Mouse (Mus musculus) neural tube, embryonic 15.5 days (tissue): ENCODE data around the gene Dnajc11. TPM values are rescaled to one million over a fixed set of nuclear protein-coding genes. Genes with fewer than 3 reads are reported as not detected.

ENCODE experiments used
- ATAC-seq: fragments of 200-750 bp; cut with Nextera tagmentation; 2 replicates; pipeline ENCODE4 v1.8.0; 2017; ENCODE audit warnings: mild to moderate bottlenecking, moderate TSS enrichment, moderate library complexity; ENCODE audit not compliant: low FRiP score
- H3K27ac ChIP-seq: fragments of 300-500 bp; sonication (generic); replicated peaks from 2 replicates; pipeline ENCODE4 v1.5.1; 2015; ENCODE audit warnings: mild to moderate bottlenecking, inconsistent platforms
- H3K27me3 ChIP-seq: fragments of 300-500 bp; sonication (generic); replicated peaks from 2 replicates; pipeline ENCODE4 v1.6.1; 2015; ENCODE audit warnings: inconsistent platforms
- H3K36me3 ChIP-seq: fragments of 300-500 bp; sonication (generic); 2 replicates; pipeline ENCODE4 v1.6.1; 2015; ENCODE audit warnings: inconsistent platforms
- H3K4me1 ChIP-seq: fragments of 300-500 bp; sonication (generic); 2 replicates; pipeline ENCODE4 v1.6.1; 2015; ENCODE audit warnings: inconsistent platforms
- H3K4me2 ChIP-seq: fragments of 300-500 bp; sonication (generic); 2 replicates; pipeline ENCODE4 v1.6.1; 2015; ENCODE audit warnings: inconsistent platforms, mild to moderate bottlenecking, moderate library complexity
- H3K4me3 ChIP-seq: fragments of 300-500 bp; sonication (generic); replicated peaks from 2 replicates; pipeline ENCODE4 v1.5.1; 2015; ENCODE audit warnings: mild to moderate bottlenecking, inconsistent platforms
- H3K9ac ChIP-seq: fragments of 300-500 bp; sonication (generic); replicated peaks from 2 replicates; pipeline ENCODE4 v1.6.1; 2015; ENCODE audit warnings: mild to moderate bottlenecking, inconsistent platforms
- H3K9me3 ChIP-seq: fragments of 300-500 bp; sonication (generic); replicated peaks from 2 replicates; pipeline ENCODE4 v1.6.1; 2016; ENCODE audit warnings: inconsistent platforms
- WGBS: fragments of 180-500 bp; shearing (Covaris S2); methylation state at CpG from one replicate; pipeline ENCODE4 v1.1.7; 2015; ENCODE audit warnings: mixed read lengths; 5-methylcytosine and 5-hydroxymethylcytosine counted together
- polyA plus RNA-seq: library from polyadenylated mRNA; unstranded; fragments of >200 nt; fragmentation: Nextera tagmentation; extraction: Ambion mirVana; gene quantifications from 2 replicates; pipeline ENCODE4 v1.2.1, GENCODE M21; 2015

The Dnajc11 gene
- polyA plus RNA-seq: 79.6 and 82.6 TPM in 2 replicates

- Histone ChIP-seq H3K4me3 (peak within 1 kb of the TSS; percentile 100), H3K9ac (peak within 1 kb of the TSS; percentile 97), H3K4me2 (peak within 1 kb of the TSS; percentile 97), H3K4me1 (peaks cover 25% of the 10 kb centered on the region), H3K27ac (peak within 1 kb of the TSS; percentile 60), H3K27me3 (no peaks in the 10 kb centered on the region), H3K36me3 (no peaks in the 10 kb centered on the region), H3K9me3 (no peaks in the 10 kb centered on the region)
- WGBS: 0% methylated on average over 44 of the region's 83 CpGs
- ATAC-seq: peak; percentile 90
Observed at GRCm38 (mm10) chr4:151933505-151934214, at the start of gene Dnajc11. Gene Dnajc11 (plus strand): TSS chr4:151933691.

DNA sequence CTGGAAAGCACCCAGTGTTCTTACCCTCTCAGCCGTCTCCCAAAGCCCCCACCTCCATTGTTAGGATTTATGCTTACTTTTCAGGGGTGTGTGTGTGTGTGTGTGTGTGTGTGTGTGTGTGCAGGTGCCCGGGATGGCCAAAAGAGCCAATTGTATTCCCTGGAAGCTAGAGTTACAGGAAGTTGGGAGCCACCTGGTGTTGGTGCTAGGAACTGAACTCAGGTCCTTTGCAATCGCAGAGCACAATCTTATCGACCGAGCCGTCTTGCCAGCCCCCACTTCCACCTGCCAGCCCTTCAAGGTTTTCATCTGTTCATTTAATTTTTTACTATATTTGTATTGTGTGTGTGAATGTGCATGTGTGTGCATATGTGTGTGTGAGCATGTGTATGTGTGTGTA is 40.2 kb upstream of the Dnajc11 start:
- no peaks in the 10 kb centered on the region for H3K36me3 ChIP-seq
- H3K9ac ChIP-seq: no peak overlapping the region
- H3K4me1 ChIP-seq: no peaks in the 10 kb centered on the region
- H3K27me3 ChIP-seq: no peaks in the 10 kb centered on the region
- H3K4me2 ChIP-seq: no peak overlapping the region
- H3K27ac ChIP-seq: no peak overlapping the region
- H3K9me3 ChIP-seq: no peaks in the 10 kb centered on the region
- ATAC-seq: no peak
- 79% methylated on average over 6 of the region's 6 CpGs for WGBS
- H3K4me3 ChIP-seq: no peak overlapping the region

DNA sequence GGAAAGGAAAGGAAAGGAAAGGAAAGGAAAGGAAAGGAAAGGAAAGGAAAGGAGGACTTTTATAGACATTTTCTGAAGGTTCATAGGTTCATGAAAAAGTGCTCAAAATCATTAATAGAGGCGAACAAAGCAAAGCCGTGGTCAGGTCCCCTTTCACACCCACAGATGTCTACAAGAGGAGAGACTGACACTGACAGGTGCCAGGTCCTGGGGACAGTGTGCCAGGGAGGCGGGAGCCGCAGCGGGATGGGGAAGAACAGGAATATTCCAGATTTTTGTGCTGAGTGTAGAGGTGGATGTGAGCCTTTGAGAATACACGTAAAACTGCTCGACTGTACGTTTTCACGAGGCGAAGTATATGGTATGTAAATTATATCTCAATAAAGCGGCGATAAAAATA is 38.6 kb upstream of the Dnajc11 start:
- Histone ChIP-seq H3K27me3 (no peaks in the 10 kb centered on the region), H3K27ac (no peak overlapping the region), H3K9ac (no peak overlapping the region), H3K4me1 (peaks cover 6% of the 10 kb centered on the region), H3K4me3 (no peak overlapping the region), H3K9me3 (no peaks in the 10 kb centered on the region), H3K36me3 (no peaks in the 10 kb centered on the region), H3K4me2 (no peak overlapping the region)
- WGBS: 88% methylated on average over 12 of the region's 12 CpGs
- ATAC-seq: no peak

DNA sequence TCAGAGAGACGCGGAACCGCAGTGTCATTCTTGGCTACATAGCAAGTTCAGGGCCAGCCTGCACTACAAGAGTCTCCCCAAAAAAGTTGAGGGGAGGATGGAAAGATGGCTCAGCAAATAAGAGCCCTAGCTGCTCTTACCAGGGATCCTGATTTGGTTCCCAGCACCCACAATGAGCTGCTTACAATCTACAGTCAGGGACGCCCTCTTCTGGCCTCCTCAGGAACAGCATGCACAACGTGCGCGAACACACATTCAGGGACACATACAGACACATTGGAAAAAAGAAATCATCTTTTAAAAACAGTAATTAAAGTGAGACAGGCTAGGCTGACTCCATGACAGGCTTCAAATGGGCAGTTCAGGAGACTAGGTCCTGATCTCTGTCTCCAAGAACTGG is 37.9 kb upstream of the Dnajc11 start:
- Histone ChIP-seq H3K9me3 (no peaks in the 10 kb centered on the region), H3K36me3 (no peaks in the 10 kb centered on the region), H3K4me3 (no peak overlapping the region), H3K4me1 (peaks cover 6% of the 10 kb centered on the region), H3K27me3 (no peaks in the 10 kb centered on the region), H3K9ac (no peak overlapping the region), H3K4me2 (no peak overlapping the region), H3K27ac (no peak overlapping the region)
- ATAC-seq: no peak
- WGBS: 94% methylated on average over 7 of the region's 7 CpGs

DNA sequence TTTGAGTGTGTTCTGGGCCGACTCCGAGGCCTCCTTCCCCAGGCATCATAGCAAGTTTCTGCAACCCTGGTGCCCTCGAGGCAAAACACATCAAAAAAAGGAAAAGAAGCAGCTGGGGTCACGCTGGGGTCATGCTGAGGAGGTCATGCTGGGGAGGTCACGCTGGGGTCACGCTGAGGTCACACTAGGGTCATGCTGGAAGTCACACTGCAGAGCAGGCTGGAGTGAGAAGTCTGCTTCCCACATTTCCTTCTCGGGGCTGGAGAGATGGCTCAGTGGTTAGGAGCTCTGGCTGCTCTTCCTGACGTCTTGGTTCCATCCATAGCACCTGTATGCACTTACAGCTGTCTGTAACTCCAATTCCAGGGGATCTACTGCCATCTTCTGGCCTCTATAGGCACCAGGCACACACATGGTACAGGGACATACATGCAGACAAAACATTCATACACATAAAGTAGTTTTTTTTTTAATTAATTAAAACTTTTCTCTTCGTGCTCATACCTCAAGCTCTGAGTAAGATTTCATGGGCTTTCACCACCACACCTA is 36.3 kb upstream of the Dnajc11 start:
- H3K4me1 ChIP-seq: peaks cover 6% of the 10 kb centered on the region
- no peaks in the 10 kb centered on the region for H3K36me3 ChIP-seq
- H3K4me2 ChIP-seq: no peak overlapping the region
- WGBS: 64% methylated on average over 9 of the region's 9 CpGs
- no peak overlapping the region for H3K27ac ChIP-seq
- H3K9me3 ChIP-seq: no peaks in the 10 kb centered on the region
- no peak for ATAC-seq
- no peak overlapping the region for H3K9ac ChIP-seq
- H3K27me3 ChIP-seq: no peaks in the 10 kb centered on the region
- H3K4me3 ChIP-seq: no peak overlapping the region

- WGBS: 39% methylated on average over 13 of the region's 13 CpGs
- no peak overlapping the region for H3K9ac ChIP-seq
- H3K9me3 ChIP-seq: no peaks in the 10 kb centered on the region
- ATAC-seq: no peak
- H3K4me2 ChIP-seq: no peak overlapping the region
- H3K27ac ChIP-seq: 0 out of 2 replicates have a peak overlapping the region, but pooled peaks have one; percentile 33
- H3K4me1 ChIP-seq: peaks cover 6% of the 10 kb centered on the region
- H3K4me3 ChIP-seq: no peak overlapping the region
- H3K36me3 ChIP-seq: no peaks in the 10 kb centered on the region
- no peaks in the 10 kb centered on the region for H3K27me3 ChIP-seq
Observed at GRCm38 (mm10) chr4:151898600-151899245, 34.8 kb upstream of the Dnajc11 start.

DNA sequence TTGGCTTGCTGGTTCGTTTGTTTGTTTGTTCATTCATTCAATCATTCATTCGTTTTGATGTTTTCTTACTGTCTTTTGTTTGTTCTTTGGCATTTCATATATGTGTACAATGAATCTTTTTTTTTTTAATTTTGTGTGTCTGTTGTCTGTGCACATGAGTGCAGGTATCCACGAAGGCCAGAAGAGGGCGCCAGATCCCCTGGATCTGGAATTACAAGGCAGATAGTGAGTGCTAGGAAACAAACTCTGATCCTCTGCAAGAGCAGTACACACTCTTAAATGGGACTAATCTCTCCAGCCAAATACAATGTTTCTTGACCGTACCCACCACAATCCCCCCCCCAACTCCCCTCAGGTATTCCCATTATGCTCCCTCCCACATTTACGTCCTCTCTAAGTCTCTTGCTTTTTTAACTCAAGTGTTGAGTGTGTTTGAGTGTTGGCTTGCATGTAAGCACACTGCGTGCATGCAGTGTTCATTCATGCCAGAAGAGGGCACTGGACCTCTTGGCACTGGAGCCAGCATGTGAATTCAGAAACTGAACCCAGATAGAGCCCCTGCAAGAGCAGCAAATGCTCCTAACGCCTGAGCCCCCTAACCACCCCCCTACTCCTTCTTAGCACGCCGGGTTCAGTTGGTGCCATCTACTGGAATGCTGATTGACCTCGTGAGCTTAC is 33.6 kb upstream of the Dnajc11 start:
- no peaks in the 10 kb centered on the region for H3K27me3 ChIP-seq
- H3K9me3 ChIP-seq: no peaks in the 10 kb centered on the region
- no peaks in the 10 kb centered on the region for H3K36me3 ChIP-seq
- peaks cover 6% of the 10 kb centered on the region for H3K4me1 ChIP-seq
- no peak overlapping the region for H3K9ac ChIP-seq
- WGBS: 75% methylated on average over 11 of the region's 11 CpGs
- no peak for ATAC-seq
- no peak overlapping the region for H3K4me2 ChIP-seq
- H3K27ac ChIP-seq: no peak overlapping the region
- no peak overlapping the region for H3K4me3 ChIP-seq

GRCm38 (mm10) chr4:151900735-151901134 is 32.8 kb upstream of the Dnajc11 start:
- no peak overlapping the region for H3K4me2 ChIP-seq
- H3K36me3 ChIP-seq: no peaks in the 10 kb centered on the region
- ATAC-seq: no peak
- H3K27me3 ChIP-seq: no peaks in the 10 kb centered on the region
- WGBS: 64% methylated on average over 6 of the region's 6 CpGs
- no peak overlapping the region for H3K27ac ChIP-seq
- no peaks in the 10 kb centered on the region for H3K9me3 ChIP-seq
- peaks cover 6% of the 10 kb centered on the region for H3K4me1 ChIP-seq
- H3K9ac ChIP-seq: no peak overlapping the region
- H3K4me3 ChIP-seq: no peak overlapping the region

DNA sequence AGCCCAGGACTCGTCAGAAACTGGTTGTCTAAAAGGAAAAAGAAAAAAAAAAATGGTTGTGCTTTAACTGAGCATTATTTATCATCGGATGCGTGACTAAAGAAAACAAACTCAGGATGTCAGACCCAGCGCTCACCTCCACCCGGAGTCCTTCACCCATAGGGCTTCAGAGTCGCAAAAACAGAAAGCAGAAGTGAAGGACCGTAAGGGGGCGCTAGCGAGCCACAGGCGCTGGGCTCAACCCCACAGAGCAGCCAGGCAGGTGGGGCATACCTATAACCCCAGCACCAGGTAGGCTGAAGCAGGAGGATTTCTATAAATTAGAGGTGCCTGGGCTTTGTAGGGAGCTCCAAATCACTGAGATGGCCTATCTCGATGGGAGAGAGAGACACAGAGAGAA is 32.1 kb upstream of the Dnajc11 start:
- no peaks in the 10 kb centered on the region for H3K9me3 ChIP-seq
- H3K27ac ChIP-seq: no peak overlapping the region
- no peaks in the 10 kb centered on the region for H3K27me3 ChIP-seq
- H3K4me2 ChIP-seq: no peak overlapping the region
- no peak overlapping the region for H3K9ac ChIP-seq
- H3K4me1 ChIP-seq: peaks cover 10% of the 10 kb centered on the region
- ATAC-seq: no peak
- H3K4me3 ChIP-seq: no peak overlapping the region
- 73% methylated on average over 11 of the region's 11 CpGs for WGBS
- no peaks in the 10 kb centered on the region for H3K36me3 ChIP-seq

DNA sequence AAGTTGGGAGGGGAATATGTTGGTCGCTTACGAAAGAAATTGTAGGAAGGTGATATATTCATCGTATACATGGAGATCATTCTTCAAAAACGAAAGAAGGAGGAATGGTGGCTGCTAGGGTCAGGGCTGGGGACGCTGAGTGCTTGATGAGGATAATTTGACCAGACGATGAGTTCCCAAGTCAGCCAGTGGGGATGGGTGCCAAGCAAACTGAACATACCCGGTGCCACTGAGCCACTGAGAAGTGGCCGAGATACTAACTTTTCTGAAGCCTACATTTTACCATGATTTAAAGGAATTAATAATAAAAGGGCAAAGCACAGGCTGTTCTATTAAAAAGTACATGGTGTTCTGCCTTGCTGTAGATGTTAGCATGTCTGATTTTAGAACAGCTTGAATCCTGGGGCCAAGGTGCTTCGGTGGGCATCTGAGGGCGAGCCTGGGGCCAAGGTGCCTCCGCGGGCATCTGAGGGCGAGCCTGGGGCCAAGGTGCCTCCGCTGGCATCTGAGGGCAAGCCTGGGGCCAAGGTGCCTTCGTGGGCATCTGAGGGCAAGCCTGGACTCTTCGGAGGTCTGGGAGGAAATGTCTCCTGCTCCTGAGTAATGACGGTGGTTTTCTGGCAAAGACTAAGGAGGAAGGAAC is 31.3 kb upstream of the Dnajc11 start:
- no peak overlapping the region for H3K9ac ChIP-seq
- no peaks in the 10 kb centered on the region for H3K27me3 ChIP-seq
- no peaks in the 10 kb centered on the region for H3K9me3 ChIP-seq
- H3K36me3 ChIP-seq: no peaks in the 10 kb centered on the region
- no peak overlapping the region for H3K4me3 ChIP-seq
- ATAC-seq: no peak
- no peak overlapping the region for H3K27ac ChIP-seq
- no peak overlapping the region for H3K4me2 ChIP-seq
- WGBS: 85% methylated on average over 17 of the region's 17 CpGs
- peaks cover 11% of the 10 kb centered on the region for H3K4me1 ChIP-seq

GRCm38 (mm10) chr4:151902689-151903241 is 30.7 kb upstream of the Dnajc11 start:
- H3K36me3 ChIP-seq: no peaks in the 10 kb centered on the region
- no peak overlapping the region for H3K9ac ChIP-seq
- H3K27me3 ChIP-seq: no peaks in the 10 kb centered on the region
- no peak overlapping the region for H3K4me3 ChIP-seq
- H3K4me2 ChIP-seq: no peak overlapping the region
- H3K27ac ChIP-seq: no peak overlapping the region
- H3K9me3 ChIP-seq: no peaks in the 10 kb centered on the region
- no peak for ATAC-seq
- peaks cover 12% of the 10 kb centered on the region for H3K4me1 ChIP-seq
- 65% methylated on average over 14 of the region's 14 CpGs for WGBS
